Mouse (Mus musculus) forebrain, embryonic 10.5 days (tissue): ENCODE results near the gene Dcbld1. TPM values are rescaled to one million over a fixed set of nuclear protein-coding genes. Genes with fewer than 3 reads are reported as not detected.
"Not testable (repeated sequence)": the region's sequence is repeated elsewhere in the genome, so short reads cannot be mapped to it uniquely, and the experiment has no call there.

Experiments used
- DNase-seq: peaks from one replicate; pipeline ENCODE4 v3.0.0-alpha.2; 2017; ENCODE audit warnings: low spot score; ENCODE audit errors: extremely low spot score
- H3K27ac ChIP-seq: fragments of 300-500 bp; sonication (generic); 2 replicates; pipeline ENCODE4 v1.5.1; 2016; ENCODE audit warnings: mild to moderate bottlenecking
- H3K27me3 ChIP-seq: fragments of 300-500 bp; sonication (generic); 2 replicates; pipeline ENCODE4 v1.6.1; 2016; ENCODE audit warnings: mild to moderate bottlenecking; ENCODE audit not compliant: poor library complexity, severe bottlenecking
- H3K36me3 ChIP-seq: fragments of 300-500 bp; sonication (generic); replicated peaks from 2 replicates; pipeline ENCODE4 v1.6.1; 2016; ENCODE audit warnings: mild to moderate bottlenecking, moderate library complexity
- H3K4me1 ChIP-seq: fragments of 300-500 bp; sonication (generic); 2 replicates; pipeline ENCODE4 v1.6.1; 2016
- H3K4me3 ChIP-seq: fragments of 300-500 bp; sonication (generic); 2 replicates; pipeline ENCODE4 v1.5.1; 2016; ENCODE audit warnings: mild to moderate bottlenecking, moderate library complexity
- H3K9me3 ChIP-seq: fragments of 300-500 bp; sonication (generic); 2 replicates; pipeline ENCODE4 v1.6.1; 2016; ENCODE audit warnings: mild to moderate bottlenecking, moderate library complexity
- WGBS: fragments of 180-500 bp; shearing (Covaris S2); methylation state at CpG from one replicate; pipeline ENCODE4 v1.1.7; 2016; 5-methylcytosine and 5-hydroxymethylcytosine counted together
- polyA plus RNA-seq: library from polyadenylated mRNA; unstranded; fragments of >200 nt; fragmentation: Nextera tagmentation; extraction: Ambion mirVana; gene quantifications from 2 replicates; pipeline ENCODE4 v1.2.1, GENCODE M21; 2016

Dcbld1 gene
- polyA plus RNA-seq, 1 experiment from 2014 or later = 26.8 TPM

GRCm38 (mm10) chr10:52292391-52292790 lies 59.0 kb downstream of the Dcbld1 start:
- not testable (repeated sequence) for H3K4me3 ChIP-seq, H3K27ac ChIP-seq, H3K4me1 ChIP-seq, H3K27me3 ChIP-seq, DNase-seq, H3K9me3 ChIP-seq, H3K36me3 ChIP-seq
- WGBS = 70% methylated on average over 1 of the region's 1 CpGs

- WGBS = 94% methylated on average over 4 of the region's 4 CpGs
- DNase-seq = no peak
- Histone ChIP-seq H3K9me3 (no peaks in the 10 kb centered on the region), H3K36me3 (peaks cover 5% of the 10 kb centered on the region), H3K27me3 (no peaks in the 10 kb centered on the region), H3K27ac (no peak overlapping the region), H3K4me3 (no peak overlapping the region), H3K4me1 (peaks cover 11% of the 10 kb centered on the region)
Observed at GRCm38 (mm10) chr10:52293921-52294577, 60.6 kb downstream of the Dcbld1 start.

- Histone ChIP-seq H3K27me3 (no peaks in the 10 kb centered on the region), H3K9me3 (no peaks in the 10 kb centered on the region), H3K4me3 (no peak overlapping the region), H3K27ac (no peak overlapping the region), H3K4me1 (peaks cover 11% of the 10 kb centered on the region), H3K36me3 (peaks cover 5% of the 10 kb centered on the region)
- 88% methylated on average over 2 of the region's 2 CpGs for WGBS
- no peak for DNase-seq
Observed at GRCm38 (mm10) chr10:52295934-52296333, 62.5 kb downstream of the Dcbld1 start.

- H3K36me3 ChIP-seq, H3K9me3 ChIP-seq, H3K27me3 ChIP-seq, H3K4me3 ChIP-seq, DNase-seq, H3K27ac ChIP-seq: not testable (repeated sequence)
- H3K4me1 ChIP-seq = peaks cover 11% of the 10 kb centered on the region
Observed at GRCm38 (mm10) chr10:52298568-52298967, 65.1 kb downstream of the Dcbld1 start.

- no peaks in the 10 kb centered on the region for H3K9me3 ChIP-seq
- H3K4me1 ChIP-seq = peaks cover 11% of the 10 kb centered on the region
- H3K27me3 ChIP-seq = no peaks in the 10 kb centered on the region
- H3K36me3 ChIP-seq = peaks cover 24% of the 10 kb centered on the region
- 94% methylated on average over 4 of the region's 4 CpGs for WGBS
- no peak overlapping the region for H3K27ac ChIP-seq
- no peak for DNase-seq
- no peak overlapping the region for H3K4me3 ChIP-seq
Observed at GRCm38 (mm10) chr10:52301766-52302165, 68.3 kb downstream of the Dcbld1 start.

- Histone ChIP-seq H3K36me3 (peaks cover 25% of the 10 kb centered on the region), H3K27me3 (no peaks in the 10 kb centered on the region)
Observed at GRCm38 (mm10) chr10:52302271-52302670, 68.9 kb downstream of the Dcbld1 start.

GRCm38 (mm10) chr10:52304574-52304973 lies 71.2 kb downstream of the Dcbld1 start:
- H3K4me3 ChIP-seq = no peak overlapping the region
- H3K27ac ChIP-seq = no peak overlapping the region
- no peak for DNase-seq
- H3K4me1 ChIP-seq = no peaks in the 10 kb centered on the region
- no peaks in the 10 kb centered on the region for H3K27me3 ChIP-seq
- no peaks in the 10 kb centered on the region for H3K9me3 ChIP-seq
- WGBS = 86% methylated on average over 7 of the region's 7 CpGs
- peaks cover 31% of the 10 kb centered on the region for H3K36me3 ChIP-seq

More at GRCm38 (mm10) chr10:52302271-52302670, 68.9 kb downstream of the Dcbld1 start:
- no peak overlapping the region for H3K4me3 ChIP-seq
- H3K9me3 ChIP-seq = no peaks in the 10 kb centered on the region
- H3K27ac ChIP-seq = no peak overlapping the region
- H3K4me1 ChIP-seq = peaks cover 11% of the 10 kb centered on the region
- no peak for DNase-seq

GRCm38 (mm10) chr10:52309196-52309595 lies 75.8 kb downstream of the Dcbld1 start:
- H3K27me3 ChIP-seq = no peaks in the 10 kb centered on the region
- H3K36me3 ChIP-seq = peaks cover 57% of the 10 kb centered on the region
- H3K4me1 ChIP-seq = no peaks in the 10 kb centered on the region
- H3K4me3 ChIP-seq = no peak overlapping the region
- WGBS = 79% methylated on average over 8 of the region's 8 CpGs
- H3K27ac ChIP-seq = no peak overlapping the region
- no peak for DNase-seq
- H3K9me3 ChIP-seq = no peaks in the 10 kb centered on the region

GRCm38 (mm10) chr10:52319506-52320286 lies 86.3 kb downstream of the Dcbld1 start:
- Histone ChIP-seq H3K27me3 (no peaks in the 10 kb centered on the region), H3K27ac (no peak overlapping the region), H3K9me3 (no peaks in the 10 kb centered on the region), H3K4me1 (no peaks in the 10 kb centered on the region), H3K36me3 (peaks cover 59% of the 10 kb centered on the region), H3K4me3 (no peak overlapping the region)
- WGBS = 95% methylated on average over 28 of the region's 28 CpGs
- no peak for DNase-seq

- WGBS = 92% methylated on average over 3 of the region's 3 CpGs
- H3K27ac ChIP-seq = no peak overlapping the region
- H3K36me3 ChIP-seq = peaks cover 43% of the 10 kb centered on the region
- H3K4me3 ChIP-seq = no peak overlapping the region
- no peaks in the 10 kb centered on the region for H3K27me3 ChIP-seq
- no peaks in the 10 kb centered on the region for H3K4me1 ChIP-seq
- DNase-seq = no peak
- no peaks in the 10 kb centered on the region for H3K9me3 ChIP-seq
Observed at GRCm38 (mm10) chr10:52321918-52322317, 88.5 kb downstream of the Dcbld1 start.

GRCm38 (mm10) chr10:52331007-52331406 lies 97.6 kb downstream of the Dcbld1 start:
- Histone ChIP-seq H3K9me3 (no peaks in the 10 kb centered on the region), H3K36me3 (peaks cover 11% of the 10 kb centered on the region), H3K27ac (no peak overlapping the region), H3K4me1 (no peaks in the 10 kb centered on the region), H3K4me3 (no peak overlapping the region), H3K27me3 (no peaks in the 10 kb centered on the region)
- WGBS = 0% methylated on average over 1 of the region's 1 CpGs
- DNase-seq = no peak

GRCm38 (mm10) chr10:52343324-52343723 lies 109.9 kb downstream of the Dcbld1 start:
- DNase-seq, H3K27me3 ChIP-seq, H3K9me3 ChIP-seq, H3K4me1 ChIP-seq, H3K4me3 ChIP-seq, H3K27ac ChIP-seq: not testable (repeated sequence)
- 91% methylated on average over 4 of the region's 4 CpGs for WGBS
- H3K36me3 ChIP-seq = peaks cover 79% of the 10 kb centered on the region

- Histone ChIP-seq H3K9me3 (no peaks in the 10 kb centered on the region), H3K4me1 (no peaks in the 10 kb centered on the region), H3K4me3 (no peak overlapping the region), H3K27me3 (no peaks in the 10 kb centered on the region), H3K27ac (no peak overlapping the region), H3K36me3 (peaks cover 56% of the 10 kb centered on the region)
- WGBS = 71% methylated on average over 9 of the region's 9 CpGs
- DNase-seq = no peak
Observed at GRCm38 (mm10) chr10:52353184-52353583, 119.8 kb downstream of the Dcbld1 start.
